Mouse (Mus musculus) bone marrow macrophage, adult 2 months (primary cell): ENCODE data around the gene Hopx.

Experiments used
- CTCF ChIP-seq: IDR thresholded peaks from 2 replicates; pipeline ENCODE4 v1.5.1; 2012; ENCODE audit warnings: low read depth, mild to moderate bottlenecking, low read length, moderate library complexity
- POLR2A ChIP-seq: IDR thresholded peaks from 2 replicates; pipeline ENCODE4 v1.6.1; 2012; ENCODE audit warnings: mild to moderate bottlenecking, low read depth, low read length, borderline replicate concordance

GRCm38 (mm10) chr5:77061372-77062038, 53.4 kb downstream of the Hopx start:
- peak; percentile 72 for TF ChIP-seq CTCF
- TF ChIP-seq POLR2A = no peak
